Mouse (Mus musculus): ENCODE data around the gene Il12a.

DNA sequence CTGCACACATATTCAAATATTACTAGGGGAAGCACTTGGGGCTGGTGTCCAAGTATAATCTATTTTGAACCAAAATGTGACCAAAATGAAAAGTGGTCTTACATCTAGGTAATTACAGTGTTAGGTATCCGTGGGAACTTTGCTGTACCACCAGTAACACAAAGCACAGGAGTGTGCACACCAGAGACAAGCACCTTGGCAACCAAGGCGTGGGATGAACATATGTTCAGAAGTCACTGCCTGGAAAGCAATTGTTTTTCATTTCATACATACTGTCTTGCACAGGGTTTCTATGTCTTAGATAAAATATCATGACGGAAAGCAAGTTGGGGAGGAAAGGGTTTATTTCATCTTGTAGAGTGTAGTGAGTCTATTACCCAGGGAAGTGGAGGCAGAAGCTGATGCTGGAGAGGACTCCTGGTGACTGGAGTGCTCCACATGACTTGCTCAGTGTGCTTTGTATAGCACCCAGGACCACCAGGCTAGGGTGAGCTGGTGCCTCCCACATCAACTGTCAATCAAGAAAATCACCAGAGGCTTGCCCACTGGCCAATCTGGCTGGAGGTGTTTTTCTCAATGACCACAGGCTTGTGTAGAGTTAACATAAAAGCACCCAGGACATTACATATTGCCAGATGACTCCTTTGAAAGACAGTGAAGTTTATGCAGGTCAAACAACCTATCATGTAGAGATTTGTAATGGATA lies 6.2 kb downstream of the Il12a start:
- TF ChIP-seq MAX (IDR thresholded peaks at IDR 0.05; ENCODE audit: low read depth): no peak
- no peak for TF ChIP-seq POLR2A (IDR thresholded peaks at IDR 0.05; ENCODE audit: insufficient read length, low read depth)
